Mouse (Mus musculus): Measurements from ENCODE around the gene Ints11. TPM values are rescaled to one million over a fixed set of nuclear protein-coding genes. Genes with fewer than 3 reads are reported as not detected.

Ints11 gene
- polyA plus RNA-seq, 1 experiment from 2014 or later: 67.1 TPM

DNA sequence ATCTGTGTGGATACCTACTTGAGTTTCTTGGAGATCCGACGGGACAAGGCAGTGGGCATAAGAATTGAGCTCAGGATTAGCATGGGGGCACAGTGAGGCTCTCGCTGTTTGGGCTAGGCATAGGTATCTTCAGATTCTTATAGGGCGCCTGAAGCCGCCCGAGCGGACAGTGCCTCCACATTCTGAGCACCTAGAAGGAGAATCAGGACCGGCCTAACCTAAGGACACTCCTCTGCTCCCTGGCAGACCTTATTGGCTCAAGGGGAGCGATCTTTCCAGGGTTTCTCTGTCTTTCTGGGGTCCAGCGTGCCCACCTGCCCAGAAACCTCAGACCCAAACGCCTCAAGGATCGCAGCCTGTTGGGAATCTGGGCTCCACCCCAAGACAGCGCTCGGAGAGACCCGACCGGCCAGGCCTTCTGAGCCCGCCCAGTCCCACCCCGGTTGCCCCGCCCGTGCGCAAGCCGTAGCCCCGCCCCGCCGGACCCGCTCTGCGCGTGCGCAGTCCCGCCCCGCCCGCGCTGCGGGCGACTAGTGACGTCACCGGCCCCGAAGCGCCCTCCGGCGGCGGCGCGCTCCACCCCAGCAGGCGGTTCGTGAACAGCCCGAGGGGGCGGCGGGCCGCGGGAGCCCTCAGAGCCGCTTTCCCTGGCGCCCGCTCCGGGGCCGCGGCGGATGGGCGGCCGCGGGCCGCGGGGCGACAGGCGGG lies 22.3 kb upstream of the Ints11 start, which contains the start of gene Dvl1:
TSS of gene Dvl1 (plus strand) at position 532 of the 708 bp plus-strand sequence.
- H3K4me1 ChIP-seq (ENCODE audit: control insufficient read depth, insufficient read depth, low read length): peaks cover 27% of the 10 kb centered on the region
- H3K4me2 ChIP-seq (ENCODE audit: low read depth, low read length): peak within 1 kb of the TSS; percentile 85
- ATAC-seq: peak; percentile 94
- peak within 1 kb of the TSS; percentile 58; the same call in 1 of the 2 replicates for H3K27ac ChIP-seq (ENCODE audit: low read length)
- peak within 1 kb of the TSS; percentile 86 for H3K4me3 ChIP-seq (ENCODE audit: low read length)
- H3K9me3 ChIP-seq (ENCODE audit: control insufficient read depth, low read length): no peaks in the 10 kb centered on the region
- peak within 1 kb of the TSS; percentile 90 for H3K9ac ChIP-seq (ENCODE audit: low read depth, low read length)
- no peaks in the 10 kb centered on the region for H3K36me3 ChIP-seq (ENCODE audit: control insufficient read depth, insufficient read depth, low read length)
- WGBS: 2% methylated on average over 59 of the region's 65 CpGs
- H3K27me3 ChIP-seq (replicated peaks; ENCODE audit: control insufficient read depth, insufficient read depth, low read length): no peaks in the 10 kb centered on the region

DNA sequence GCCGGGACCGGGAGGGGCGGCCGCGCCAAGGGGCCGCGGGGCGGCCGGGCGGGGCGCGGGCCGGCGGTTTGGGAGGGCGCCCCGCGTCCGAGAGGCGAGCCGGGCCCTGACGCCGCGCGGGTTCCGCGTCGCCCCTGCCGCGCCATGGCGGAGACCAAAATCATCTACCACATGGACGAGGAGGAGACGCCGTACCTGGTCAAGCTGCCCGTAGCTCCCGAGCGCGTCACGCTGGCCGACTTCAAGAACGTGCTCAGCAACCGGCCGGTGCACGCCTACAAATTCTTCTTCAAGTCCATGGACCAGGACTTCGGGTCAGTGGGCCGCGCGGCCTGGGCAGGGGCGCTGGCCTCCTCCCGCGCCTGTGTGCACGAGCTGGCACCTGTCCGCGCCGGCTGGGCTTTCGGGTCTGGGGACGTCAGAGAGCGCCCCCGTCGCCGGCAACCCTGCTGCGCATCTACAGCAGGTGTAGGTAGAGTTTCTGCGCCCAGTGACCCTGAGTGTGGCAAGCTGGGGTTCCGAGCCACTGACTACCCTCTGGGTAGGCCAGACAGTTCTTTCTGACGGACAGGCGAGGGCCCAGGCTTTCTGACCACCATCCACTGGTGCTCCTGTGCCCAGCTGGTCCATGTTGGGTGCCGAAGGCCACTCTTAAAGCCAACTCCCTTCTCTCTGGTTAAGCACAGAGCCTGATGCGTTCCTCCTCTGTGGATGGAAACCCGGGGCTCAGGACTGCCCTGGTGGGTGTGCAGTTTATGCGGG lies 21.6 kb upstream of the Ints11 start:
- H3K4me3 ChIP-seq (ENCODE audit: low read length): peak overlapping the region; percentile 86
- whole genome bisulfite sequencing: 2% methylated on average over 63 of the region's 69 CpGs
- no peaks in the 10 kb centered on the region for H3K36me3 ChIP-seq (ENCODE audit: control insufficient read depth, insufficient read depth, low read length)
- peak overlapping the region; percentile 90 for H3K9ac ChIP-seq (ENCODE audit: low read depth, low read length)
- ATAC-seq: peak; percentile 65
- no peaks in the 10 kb centered on the region for H3K27me3 ChIP-seq (replicated peaks; ENCODE audit: control insufficient read depth, insufficient read depth, low read length)
- H3K4me1 ChIP-seq (ENCODE audit: control insufficient read depth, insufficient read depth, low read length): peaks cover 27% of the 10 kb centered on the region
- H3K4me2 ChIP-seq (ENCODE audit: low read depth, low read length): peak overlapping the region; percentile 76
- peak overlapping the region; percentile 58; the same call in 1 of the 2 replicates for H3K27ac ChIP-seq (ENCODE audit: low read length)
- H3K9me3 ChIP-seq (ENCODE audit: control insufficient read depth, low read length): no peaks in the 10 kb centered on the region

- no peaks in the 10 kb centered on the region for H3K9me3 ChIP-seq (ENCODE audit: control insufficient read depth, low read length)
- ATAC-seq: peak; percentile 12; the same call in 1 of the 2 replicates
- peaks cover 27% of the 10 kb centered on the region for H3K4me1 ChIP-seq (ENCODE audit: control insufficient read depth, insufficient read depth, low read length)
- H3K4me2 ChIP-seq (ENCODE audit: low read depth, low read length): peak overlapping the region; percentile 76
- H3K9ac ChIP-seq (ENCODE audit: low read depth, low read length): peak overlapping the region; percentile 90
- H3K27ac ChIP-seq (ENCODE audit: low read length): no peak overlapping the region
- peak overlapping the region; percentile 86 for H3K4me3 ChIP-seq (ENCODE audit: low read length)
- H3K27me3 ChIP-seq (replicated peaks; ENCODE audit: control insufficient read depth, insufficient read depth, low read length): no peaks in the 10 kb centered on the region
- H3K36me3 ChIP-seq (ENCODE audit: control insufficient read depth, insufficient read depth, low read length): 0 out of 2 replicates have a peak, but pooled peaks cover 1% of the 10 kb centered on the region
- WGBS: 58% methylated on average over 7 of the region's 7 CpGs
These were observed 20.8 kb upstream of the Ints11 start for GRCm38 (mm10) chr4:155848434-155849095.

GRCm38 (mm10) chr4:155849391-155849790 lies 20.0 kb upstream of the Ints11 start:
- no peak overlapping the region for H3K4me2 ChIP-seq (ENCODE audit: low read depth, low read length)

GRCm38 (mm10) chr4:155849792-155850451 lies 19.4 kb upstream of the Ints11 start:
- no peaks in the 10 kb centered on the region for H3K9me3 ChIP-seq (ENCODE audit: control insufficient read depth, low read length)
- H3K4me3 ChIP-seq (ENCODE audit: low read length): no peak overlapping the region
- H3K27ac ChIP-seq (ENCODE audit: low read length): no peak overlapping the region
- H3K36me3 ChIP-seq (ENCODE audit: control insufficient read depth, insufficient read depth, low read length): peaks cover 11% of the 10 kb centered on the region; the same call in 1 of the 2 replicates
- no peaks in the 10 kb centered on the region for H3K27me3 ChIP-seq (replicated peaks; ENCODE audit: control insufficient read depth, insufficient read depth, low read length)
- peaks cover 27% of the 10 kb centered on the region for H3K4me1 ChIP-seq (ENCODE audit: control insufficient read depth, insufficient read depth, low read length)
- no peak for ATAC-seq
- WGBS: 79% methylated on average over 3 of the region's 3 CpGs
- no peak overlapping the region for H3K9ac ChIP-seq (ENCODE audit: low read depth, low read length)
- H3K4me2 ChIP-seq (ENCODE audit: low read depth, low read length): no peak overlapping the region

More at GRCm38 (mm10) chr4:155849391-155849790, 20.0 kb upstream of the Ints11 start:
- Histone ChIP-seq H3K4me1 (ENCODE audit: control insufficient read depth, insufficient read depth, low read length) (peaks cover 27% of the 10 kb centered on the region), H3K36me3 (ENCODE audit: control insufficient read depth, insufficient read depth, low read length) (0 out of 2 replicates have a peak, but pooled peaks cover 5% of the 10 kb centered on the region), H3K4me3 (ENCODE audit: low read length) (no peak overlapping the region), H3K27me3 (replicated peaks; ENCODE audit: control insufficient read depth, insufficient read depth, low read length) (no peaks in the 10 kb centered on the region), H3K27ac (ENCODE audit: low read length) (no peak overlapping the region), H3K9ac (ENCODE audit: low read depth, low read length) (no peak overlapping the region), H3K9me3 (ENCODE audit: control insufficient read depth, low read length) (no peaks in the 10 kb centered on the region)
- ATAC-seq: no peak
- 88% methylated on average over 2 of the region's 2 CpGs for WGBS

DNA sequence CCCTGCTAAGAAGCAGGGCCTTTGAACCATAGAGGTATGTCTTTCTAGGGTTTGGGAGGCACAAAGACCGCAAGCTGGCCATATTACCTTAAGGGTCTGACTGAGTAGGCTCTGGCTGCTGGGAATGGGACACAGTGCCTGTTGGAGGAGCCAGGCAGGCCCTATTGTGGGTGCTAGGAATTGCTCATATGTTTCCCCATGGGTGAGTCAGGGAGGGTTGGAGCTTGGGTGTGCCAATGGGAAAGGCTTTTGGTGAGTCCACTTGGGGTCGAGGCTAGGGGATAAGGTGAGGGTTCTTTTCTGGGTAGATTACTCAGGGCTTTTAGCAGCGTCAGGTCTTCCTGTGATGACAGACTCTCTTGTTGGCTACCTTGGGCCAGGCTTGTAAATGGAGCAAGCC lies 18.0 kb upstream of the Ints11 start:
- H3K9me3 ChIP-seq (ENCODE audit: control insufficient read depth, low read length): no peaks in the 10 kb centered on the region
- no peak overlapping the region for H3K4me3 ChIP-seq (ENCODE audit: low read length)
- no peaks in the 10 kb centered on the region for H3K27me3 ChIP-seq (replicated peaks; ENCODE audit: control insufficient read depth, insufficient read depth, low read length)
- H3K9ac ChIP-seq (ENCODE audit: low read depth, low read length): no peak overlapping the region
- peaks cover 17% of the 10 kb centered on the region; the same call in 1 of the 2 replicates for H3K36me3 ChIP-seq (ENCODE audit: control insufficient read depth, insufficient read depth, low read length)
- no peak overlapping the region for H3K27ac ChIP-seq (ENCODE audit: low read length)
- WGBS: 87% methylated on average over 3 of the region's 3 CpGs
- no peak overlapping the region for H3K4me2 ChIP-seq (ENCODE audit: low read depth, low read length)
- H3K4me1 ChIP-seq (ENCODE audit: control insufficient read depth, insufficient read depth, low read length): peaks cover 27% of the 10 kb centered on the region
- no peak for ATAC-seq

- H3K9me3 ChIP-seq (ENCODE audit: control insufficient read depth, low read length): no peaks in the 10 kb centered on the region
- H3K27ac ChIP-seq (ENCODE audit: low read length): no peak overlapping the region
- WGBS: 83% methylated on average over 2 of the region's 2 CpGs
- H3K4me2 ChIP-seq (ENCODE audit: low read depth, low read length): no peak overlapping the region
- peaks cover 24% of the 10 kb centered on the region for H3K4me1 ChIP-seq (ENCODE audit: control insufficient read depth, insufficient read depth, low read length)
- H3K4me3 ChIP-seq (ENCODE audit: low read length): no peak overlapping the region
- no peak overlapping the region for H3K9ac ChIP-seq (ENCODE audit: low read depth, low read length)
- peaks cover 20% of the 10 kb centered on the region for H3K36me3 ChIP-seq (ENCODE audit: control insufficient read depth, insufficient read depth, low read length)
- ATAC-seq: no peak
- H3K27me3 ChIP-seq (replicated peaks; ENCODE audit: control insufficient read depth, insufficient read depth, low read length): no peaks in the 10 kb centered on the region
These were observed 17.4 kb upstream of the Ints11 start for GRCm38 (mm10) chr4:155851951-155852411.

DNA sequence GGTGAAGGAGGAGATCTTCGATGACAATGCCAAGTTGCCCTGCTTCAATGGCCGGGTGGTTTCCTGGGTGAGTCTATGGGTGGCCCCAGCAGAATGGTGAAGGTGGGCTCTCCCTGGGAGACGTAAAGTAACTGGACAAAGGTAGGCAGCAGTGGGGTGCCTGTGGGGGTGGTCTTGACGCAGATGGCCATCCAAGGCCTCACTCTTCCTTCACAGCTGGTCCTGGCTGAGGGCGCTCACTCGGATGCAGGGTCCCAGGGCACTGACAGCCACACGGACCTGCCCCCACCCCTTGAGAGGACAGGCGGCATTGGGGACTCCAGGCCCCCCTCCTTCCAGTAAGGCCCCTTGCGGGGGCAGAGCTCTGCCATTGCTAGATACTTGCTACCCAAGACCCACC lies 15.9 kb upstream of the Ints11 start:
- no peaks in the 10 kb centered on the region for H3K9me3 ChIP-seq (ENCODE audit: control insufficient read depth, low read length)
- no peak overlapping the region for H3K9ac ChIP-seq (ENCODE audit: low read depth, low read length)
- H3K27ac ChIP-seq (ENCODE audit: low read length): no peak overlapping the region
- no peak for ATAC-seq
- peaks cover 29% of the 10 kb centered on the region for H3K36me3 ChIP-seq (ENCODE audit: control insufficient read depth, insufficient read depth, low read length)
- H3K4me2 ChIP-seq (ENCODE audit: low read depth, low read length): no peak overlapping the region
- H3K4me1 ChIP-seq (ENCODE audit: control insufficient read depth, insufficient read depth, low read length): peaks cover 19% of the 10 kb centered on the region
- H3K27me3 ChIP-seq (replicated peaks; ENCODE audit: control insufficient read depth, insufficient read depth, low read length): no peaks in the 10 kb centered on the region
- 85% methylated on average over 9 of the region's 9 CpGs for WGBS
- no peak overlapping the region for H3K4me3 ChIP-seq (ENCODE audit: low read length)

All from intestine, embryonic 16.5 days (tissue).